Mouse (Mus musculus): ENCODE measurements around the gene Plpp4. TPM values are rescaled to one million over a fixed set of nuclear protein-coding genes. Genes with fewer than 3 reads are reported as not detected.

Plpp4 gene
- 2.6 and 3.0 TPM in 2 replicates for polyA plus RNA-seq (2015; fragmentation: Nextera tagmentation; extraction: Ambion mirVana)

- H3K36me3 ChIP-seq, result no peaks in the 10 kb centered on the region
- H3K4me3 ChIP-seq, result peak within 1 kb of the TSS; percentile 50
- peaks cover 18% of the 10 kb centered on the region for H3K4me1 ChIP-seq (replicated peaks)
- no peaks in the 10 kb centered on the region for H3K9me3 ChIP-seq
- peaks cover 53% of the 10 kb centered on the region for H3K27me3 ChIP-seq
- peak within 1 kb of the TSS; percentile 73 for H3K9ac ChIP-seq
- ATAC-seq (ENCODE audit: low read depth), result peak; percentile 88
- WGBS, result under 1% methylated on average over 61 of the region's 66 CpGs
- H3K4me2 ChIP-seq, result peak within 1 kb of the TSS; percentile 91
- H3K27ac ChIP-seq (replicated peaks), result no peak within 1 kb of the TSS
Observed at GRCm38 (mm10) chr7:129256621-129257373, at the start of gene Plpp4. Gene Plpp4, plus strand, starts transcription at chr7:129257031.

- no peaks in the 10 kb centered on the region for H3K36me3 ChIP-seq
- peak overlapping the region; percentile 55 for H3K27ac ChIP-seq (replicated peaks)
- no peak overlapping the region for H3K9ac ChIP-seq
- peaks cover 21% of the 10 kb centered on the region for H3K4me1 ChIP-seq (replicated peaks)
- peak; percentile 56 for ATAC-seq (ENCODE audit: low read depth)
- no peak overlapping the region for H3K4me2 ChIP-seq
- no peaks in the 10 kb centered on the region for H3K27me3 ChIP-seq
- WGBS, result 73% methylated on average over 10 of the region's 10 CpGs
- H3K4me3 ChIP-seq, result no peak overlapping the region
- no peaks in the 10 kb centered on the region for H3K9me3 ChIP-seq
Observed at GRCm38 (mm10) chr7:129215926-129216543, 40.8 kb upstream of the Plpp4 start.

DNA sequence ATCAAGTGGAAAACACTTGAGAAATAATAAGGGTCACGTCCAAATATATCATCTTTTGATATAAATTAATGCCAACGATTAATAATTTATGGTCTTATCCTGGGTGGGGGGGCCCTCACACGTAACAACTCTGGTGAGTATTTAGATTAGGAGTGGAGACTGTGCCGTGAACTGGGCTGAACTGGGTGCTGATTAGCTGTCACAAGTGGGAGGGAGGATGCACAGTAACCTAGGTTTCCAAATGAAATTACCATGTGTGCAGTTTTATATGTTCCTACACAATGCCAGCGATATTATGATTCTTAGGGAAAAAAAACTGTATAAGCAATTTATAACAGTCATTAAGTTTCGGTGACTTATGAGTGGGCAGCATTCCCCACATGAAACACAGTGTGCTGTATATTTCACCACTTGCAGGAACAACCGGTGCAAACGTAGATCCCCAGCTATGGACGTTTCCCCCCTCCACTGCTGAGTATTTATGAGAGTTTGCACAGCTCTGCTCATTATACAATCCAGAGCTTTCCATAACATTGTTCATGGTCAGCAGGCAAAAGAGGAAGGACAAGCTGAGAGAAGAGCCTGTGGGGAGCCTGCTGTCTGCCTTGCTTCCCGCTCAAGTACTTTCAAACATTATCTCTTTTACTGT lies 40.2 kb upstream of the Plpp4 start:
- WGBS, result 61% methylated on average over 10 of the region's 10 CpGs
- Histone ChIP-seq H3K27ac (replicated peaks) (peak overlapping the region; percentile 55; the same call in 1 of the 2 replicates), H3K9me3 (no peaks in the 10 kb centered on the region), H3K27me3 (no peaks in the 10 kb centered on the region), H3K9ac (no peak overlapping the region), H3K4me1 (replicated peaks) (peaks cover 21% of the 10 kb centered on the region), H3K4me2 (no peak overlapping the region), H3K36me3 (no peaks in the 10 kb centered on the region), H3K4me3 (no peak overlapping the region)
- 0 out of 2 replicates have a peak, but pooled peaks have one; percentile 43 for ATAC-seq (ENCODE audit: low read depth)

DNA sequence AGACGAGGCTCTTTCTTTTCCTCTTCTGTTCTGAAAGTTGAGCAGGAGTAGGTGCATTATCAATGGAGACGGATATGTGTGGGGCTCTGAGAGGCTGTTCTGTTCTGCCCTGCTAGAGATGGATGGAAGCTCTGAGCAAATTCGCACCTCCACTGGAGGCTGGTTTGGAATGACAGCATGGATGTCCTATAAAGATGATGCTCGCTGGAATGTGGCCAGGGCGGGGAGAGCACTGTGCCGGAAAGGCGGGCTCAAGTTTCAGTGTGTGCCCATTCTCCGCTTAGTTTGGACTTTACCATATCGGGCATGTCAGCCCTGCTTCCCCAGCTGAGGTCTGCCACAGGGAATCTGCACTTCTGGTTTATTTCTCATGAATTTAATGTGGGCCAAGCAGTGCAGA lies 35.9 kb upstream of the Plpp4 start:
- WGBS, result 79% methylated on average over 9 of the region's 9 CpGs
- Histone ChIP-seq H3K9ac (no peak overlapping the region), H3K9me3 (no peaks in the 10 kb centered on the region), H3K4me2 (no peak overlapping the region), H3K27ac (replicated peaks) (no peak overlapping the region), H3K4me3 (no peak overlapping the region), H3K4me1 (replicated peaks) (peaks cover 14% of the 10 kb centered on the region), H3K27me3 (no peaks in the 10 kb centered on the region), H3K36me3 (no peaks in the 10 kb centered on the region)
- ATAC-seq (ENCODE audit: low read depth), result no peak

DNA sequence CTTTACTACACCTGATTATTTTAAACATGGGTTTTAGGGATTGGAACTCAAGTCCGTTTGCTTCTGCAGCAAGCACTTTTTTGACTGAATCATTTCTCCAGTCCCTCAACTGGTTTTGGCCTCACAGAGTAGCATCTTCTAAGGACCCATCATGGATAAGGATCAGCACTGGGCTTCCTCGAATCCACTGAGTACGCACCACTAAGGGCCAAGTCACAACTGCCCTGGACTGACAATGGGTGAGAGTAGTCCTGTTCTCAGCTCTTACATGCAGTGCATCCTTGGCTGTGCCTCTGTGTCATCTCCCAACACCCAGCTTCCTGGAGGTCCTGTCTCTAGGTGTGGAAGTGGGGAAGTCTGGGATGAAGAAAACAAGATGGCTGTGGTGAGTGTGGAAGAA lies 35.2 kb upstream of the Plpp4 start:
- no peak for ATAC-seq (ENCODE audit: low read depth)

GRCm38 (mm10) chr7:129235410-129235809 lies 21.4 kb upstream of the Plpp4 start:
- Histone ChIP-seq H3K4me2 (no peak overlapping the region), H3K9me3 (no peaks in the 10 kb centered on the region), H3K27ac (replicated peaks) (no peak overlapping the region), H3K9ac (no peak overlapping the region), H3K36me3 (no peaks in the 10 kb centered on the region), H3K4me1 (replicated peaks) (no peaks in the 10 kb centered on the region), H3K27me3 (no peaks in the 10 kb centered on the region), H3K4me3 (no peak overlapping the region)
- WGBS, result 50% methylated on average over 2 of the region's 2 CpGs
- 0 out of 2 replicates have a peak, but pooled peaks have one; percentile 32 for ATAC-seq (ENCODE audit: low read depth)

More for the DNA sequence above, 35.2 kb upstream of the Plpp4 start:
- WGBS, result 94% methylated on average over 3 of the region's 3 CpGs
- H3K36me3 ChIP-seq, result no peaks in the 10 kb centered on the region
- H3K9ac ChIP-seq, result no peak overlapping the region
- H3K9me3 ChIP-seq, result no peaks in the 10 kb centered on the region
- no peak overlapping the region for H3K27ac ChIP-seq (replicated peaks)
- H3K4me3 ChIP-seq, result no peak overlapping the region
- H3K4me2 ChIP-seq, result no peak overlapping the region
- no peaks in the 10 kb centered on the region for H3K27me3 ChIP-seq
- peaks cover 7% of the 10 kb centered on the region; the same call in 1 of the 2 replicates for H3K4me1 ChIP-seq (replicated peaks)

DNA sequence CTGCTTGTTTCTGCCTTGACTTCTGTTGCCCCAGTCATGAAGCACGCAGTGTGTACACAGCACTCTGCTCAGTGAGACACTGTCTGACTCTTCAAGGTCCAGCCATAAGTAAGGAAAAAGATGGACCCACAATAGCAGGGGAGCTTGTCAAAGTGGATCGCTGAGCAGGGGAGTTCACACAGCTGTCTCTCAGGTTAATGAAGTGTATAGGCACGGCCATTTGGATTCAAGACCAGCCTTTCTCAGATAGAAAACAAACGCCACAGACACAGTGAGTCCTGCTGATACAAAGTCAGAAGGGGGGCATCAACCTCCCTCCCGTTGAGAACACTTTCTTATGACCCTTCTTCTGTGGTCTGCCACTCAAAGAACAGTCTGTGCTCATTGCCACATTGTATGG lies 20.8 kb upstream of the Plpp4 start:
- WGBS, result 47% methylated on average over 5 of the region's 5 CpGs
- H3K27ac ChIP-seq (replicated peaks), result no peak overlapping the region
- no peaks in the 10 kb centered on the region for H3K4me1 ChIP-seq (replicated peaks)
- no peak for ATAC-seq (ENCODE audit: low read depth)
- H3K36me3 ChIP-seq, result no peaks in the 10 kb centered on the region
- H3K4me3 ChIP-seq, result no peak overlapping the region
- no peak overlapping the region for H3K9ac ChIP-seq
- H3K9me3 ChIP-seq, result no peaks in the 10 kb centered on the region
- H3K4me2 ChIP-seq, result no peak overlapping the region
- no peaks in the 10 kb centered on the region for H3K27me3 ChIP-seq

GRCm38 (mm10) chr7:129250981-129251380 lies 5.8 kb upstream of the Plpp4 start:
- no peak overlapping the region for H3K4me3 ChIP-seq
- no peaks in the 10 kb centered on the region for H3K9me3 ChIP-seq
- peaks cover 26% of the 10 kb centered on the region for H3K27me3 ChIP-seq
- no peak overlapping the region for H3K9ac ChIP-seq
- H3K27ac ChIP-seq (replicated peaks), result no peak overlapping the region
- no peaks in the 10 kb centered on the region for H3K36me3 ChIP-seq
- peaks cover 3% of the 10 kb centered on the region; the same call in 1 of the 2 replicates for H3K4me1 ChIP-seq (replicated peaks)
- no peak for ATAC-seq (ENCODE audit: low read depth)
- no peak overlapping the region for H3K4me2 ChIP-seq

GRCm38 (mm10) chr7:129253406-129253805 lies 3.4 kb upstream of the Plpp4 start:
- WGBS, result 87% methylated on average over 6 of the region's 6 CpGs
- no peaks in the 10 kb centered on the region for H3K9me3 ChIP-seq
- no peak overlapping the region for H3K4me2 ChIP-seq
- no peak for ATAC-seq (ENCODE audit: low read depth)
- no peaks in the 10 kb centered on the region for H3K36me3 ChIP-seq
- H3K4me3 ChIP-seq, result no peak overlapping the region
- H3K27me3 ChIP-seq, result peaks cover 48% of the 10 kb centered on the region
- no peak overlapping the region for H3K27ac ChIP-seq (replicated peaks)
- H3K9ac ChIP-seq, result no peak overlapping the region
- peaks cover 18% of the 10 kb centered on the region for H3K4me1 ChIP-seq (replicated peaks)

GRCm38 (mm10) chr7:129254126-129254525 lies 2.7 kb upstream of the Plpp4 start:
- Histone ChIP-seq H3K4me2 (no peak overlapping the region), H3K27me3 (peaks cover 52% of the 10 kb centered on the region), H3K36me3 (no peaks in the 10 kb centered on the region), H3K4me1 (replicated peaks) (peaks cover 18% of the 10 kb centered on the region), H3K9me3 (no peaks in the 10 kb centered on the region), H3K9ac (no peak overlapping the region), H3K4me3 (no peak overlapping the region), H3K27ac (replicated peaks) (no peak overlapping the region)
- ATAC-seq (ENCODE audit: low read depth), result no peak
- WGBS, result 81% methylated on average over 1 of the region's 1 CpGs

- H3K9ac ChIP-seq, result no peak overlapping the region
- no peak overlapping the region for H3K4me3 ChIP-seq
- no peak overlapping the region for H3K27ac ChIP-seq (replicated peaks)
- peaks cover 53% of the 10 kb centered on the region for H3K27me3 ChIP-seq
- no peak for ATAC-seq (ENCODE audit: low read depth)
- peaks cover 18% of the 10 kb centered on the region for H3K4me1 ChIP-seq (replicated peaks)
- no peaks in the 10 kb centered on the region for H3K9me3 ChIP-seq
- H3K4me2 ChIP-seq, result no peak overlapping the region
- 90% methylated on average over 6 of the region's 6 CpGs for WGBS
- H3K36me3 ChIP-seq, result no peaks in the 10 kb centered on the region
Observed at GRCm38 (mm10) chr7:129255406-129255805, 1.4 kb upstream of the Plpp4 start.

DNA sequence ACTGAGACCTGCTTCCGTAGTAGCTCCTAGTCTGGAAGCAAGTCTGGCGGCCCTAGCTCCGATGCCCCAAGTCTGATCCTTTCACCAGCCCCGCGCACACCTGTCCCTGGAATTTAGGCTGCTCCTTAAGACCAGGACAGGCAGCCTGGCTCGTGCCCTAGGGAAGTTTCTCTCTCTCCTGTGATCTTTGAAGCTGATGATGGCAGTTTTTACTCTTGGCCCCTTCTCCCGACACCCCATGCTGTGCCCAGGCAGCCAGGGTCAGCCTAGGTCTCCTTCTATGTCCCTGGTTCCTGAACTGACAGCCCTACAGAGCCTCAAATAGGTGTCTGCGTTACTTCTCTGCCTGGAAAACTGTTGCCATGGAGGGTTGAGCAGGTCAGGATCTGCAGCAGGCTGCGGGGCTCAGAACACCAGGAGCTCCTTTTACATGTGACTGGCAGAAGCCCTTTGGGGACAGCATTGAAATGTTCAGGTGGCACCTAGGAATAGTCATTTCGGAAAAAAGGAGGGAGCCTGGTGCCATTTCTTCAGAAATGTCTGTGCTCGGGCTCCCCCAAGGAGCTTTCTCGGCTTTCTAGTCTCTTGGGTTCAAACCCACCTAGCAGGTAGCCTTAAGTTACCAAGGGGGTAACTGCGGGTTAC lies 665 bp downstream of the Plpp4 start:
- ATAC-seq (ENCODE audit: low read depth), result peak; percentile 18; the same call in 1 of the 2 replicates
- Histone ChIP-seq H3K36me3 (no peaks in the 10 kb centered on the region), H3K9me3 (no peaks in the 10 kb centered on the region), H3K27ac (replicated peaks) (no peak overlapping the region), H3K4me1 (replicated peaks) (peaks cover 18% of the 10 kb centered on the region), H3K4me3 (peak overlapping the region; percentile 50), H3K27me3 (peaks cover 49% of the 10 kb centered on the region), H3K4me2 (peak overlapping the region; percentile 91), H3K9ac (peak overlapping the region; percentile 73)
- WGBS, result 9% methylated on average over 13 of the region's 13 CpGs

Data from neural tube, embryonic 13.5 days (tissue).